Mouse (Mus musculus): Measurements from ENCODE around the gene Prelid3b.

Gene Prelid3b

DNA sequence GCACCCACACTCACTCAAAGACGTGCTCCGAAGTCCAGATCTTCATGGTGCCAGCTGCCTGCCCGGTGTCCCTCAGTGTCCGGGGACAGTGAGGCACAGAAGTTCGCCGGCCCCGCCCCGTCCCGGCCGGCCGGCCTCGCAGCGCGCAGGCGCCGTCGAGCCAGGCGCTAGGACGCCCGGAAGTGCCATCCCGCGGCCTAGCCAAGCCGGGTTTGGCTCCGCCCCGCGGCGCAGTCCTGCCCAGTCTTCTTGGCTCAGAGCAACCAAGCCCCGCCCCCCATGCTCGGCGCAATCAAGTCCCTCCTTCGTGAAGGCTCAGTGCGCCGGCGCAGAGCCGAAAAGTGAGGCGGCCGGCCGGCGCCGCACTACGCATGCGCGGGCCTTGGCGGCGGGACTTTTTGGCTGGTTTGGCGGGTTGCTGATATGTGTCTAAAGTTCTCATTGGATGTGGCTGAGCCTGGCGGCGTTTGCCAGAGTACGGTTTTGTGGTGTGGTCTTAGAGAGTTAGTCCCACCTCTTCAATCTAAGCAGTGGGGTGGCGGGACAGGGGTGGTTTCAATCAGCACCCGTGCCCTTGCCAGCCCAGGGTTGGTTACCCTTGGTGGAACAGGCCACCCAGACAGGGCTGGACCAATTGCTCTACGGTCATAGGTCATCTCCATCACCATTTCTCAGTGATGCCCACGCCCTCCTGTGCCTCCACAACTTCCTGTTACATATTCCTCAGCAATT lies at the start of gene Prelid3b:
Prelid3b (minus strand) TSS at position 264 of the 732 bp plus-strand sequence.
- peak; percentile 100 for DNase-seq (ENCODE audit: low spot score)

- no peak for DNase-seq (ENCODE audit: low spot score)
Measured at GRCm38 (mm10) chr2:174522134-174522533, 49.3 kb upstream of the Prelid3b start.

GRCm38 (mm10) chr2:174517141-174518079 lies 44.5 kb upstream of the Prelid3b start:
- no peak for DNase-seq (ENCODE audit: low spot score)

DNA sequence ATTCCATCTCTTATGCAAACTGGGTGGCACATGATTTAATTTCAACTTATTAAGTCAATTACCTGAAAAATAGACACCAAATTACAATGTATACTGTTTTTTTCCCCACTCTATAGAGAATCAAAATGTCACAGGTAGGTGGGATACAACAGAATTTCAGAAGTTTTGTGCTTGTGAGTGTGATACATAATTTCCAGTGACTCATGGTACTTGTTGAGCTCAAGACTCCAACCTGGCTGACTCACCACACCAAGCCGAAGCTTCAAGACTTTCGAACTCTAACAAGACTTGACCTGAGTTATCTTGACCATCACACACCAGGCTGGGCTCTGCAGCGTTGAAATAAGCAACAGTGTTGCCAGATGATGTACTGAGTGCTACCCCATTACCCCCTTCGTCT lies 42.0 kb upstream of the Prelid3b start:
- DNase-seq (ENCODE audit: low spot score): no peak

DNA sequence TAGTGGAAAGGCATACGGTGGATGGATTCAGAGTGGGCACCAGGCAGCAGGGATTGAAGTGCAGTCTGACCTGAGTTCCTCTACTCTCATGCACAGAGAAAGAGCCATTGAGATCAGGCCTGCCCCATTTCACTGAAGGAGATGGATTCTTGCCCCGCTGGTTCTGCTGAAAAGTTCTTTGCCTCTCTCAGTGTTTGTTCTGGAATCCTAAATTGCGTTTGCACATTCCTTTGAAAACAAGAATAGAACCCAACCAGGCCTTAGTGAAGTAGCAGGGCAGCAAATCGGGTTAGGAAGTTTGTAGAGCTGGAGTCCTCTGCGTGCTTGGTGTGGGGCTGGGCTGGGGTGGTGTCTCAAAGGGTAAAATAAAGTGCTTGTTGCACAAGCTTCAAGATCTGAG lies 40.9 kb upstream of the Prelid3b start:
- DNase-seq (ENCODE audit: low spot score): no peak

DNA sequence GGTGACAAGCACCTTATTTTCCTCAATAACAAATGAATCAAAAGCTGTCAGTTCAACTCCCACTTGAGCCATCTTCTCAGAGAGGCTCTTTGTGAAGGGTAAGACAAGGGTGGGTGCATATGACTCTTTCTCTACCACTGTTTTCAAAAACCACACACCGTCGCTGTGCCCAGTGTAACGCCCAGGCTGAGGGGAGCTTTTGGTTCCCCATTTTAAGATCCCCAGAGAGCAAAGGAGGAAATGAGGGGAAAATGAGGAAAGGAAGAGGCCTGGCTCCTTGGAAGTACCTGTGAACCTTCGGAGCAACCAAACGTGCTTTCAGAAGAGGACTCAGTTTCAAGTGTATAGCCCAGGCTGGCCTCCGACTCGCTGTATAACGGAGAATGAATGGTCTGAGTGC lies 36.9 kb upstream of the Prelid3b start:
- DNase-seq (ENCODE audit: low spot score): no peak

- DNase-seq (ENCODE audit: low spot score): no peak
Measured at GRCm38 (mm10) chr2:174507998-174508397, 35.1 kb upstream of the Prelid3b start.

DNA sequence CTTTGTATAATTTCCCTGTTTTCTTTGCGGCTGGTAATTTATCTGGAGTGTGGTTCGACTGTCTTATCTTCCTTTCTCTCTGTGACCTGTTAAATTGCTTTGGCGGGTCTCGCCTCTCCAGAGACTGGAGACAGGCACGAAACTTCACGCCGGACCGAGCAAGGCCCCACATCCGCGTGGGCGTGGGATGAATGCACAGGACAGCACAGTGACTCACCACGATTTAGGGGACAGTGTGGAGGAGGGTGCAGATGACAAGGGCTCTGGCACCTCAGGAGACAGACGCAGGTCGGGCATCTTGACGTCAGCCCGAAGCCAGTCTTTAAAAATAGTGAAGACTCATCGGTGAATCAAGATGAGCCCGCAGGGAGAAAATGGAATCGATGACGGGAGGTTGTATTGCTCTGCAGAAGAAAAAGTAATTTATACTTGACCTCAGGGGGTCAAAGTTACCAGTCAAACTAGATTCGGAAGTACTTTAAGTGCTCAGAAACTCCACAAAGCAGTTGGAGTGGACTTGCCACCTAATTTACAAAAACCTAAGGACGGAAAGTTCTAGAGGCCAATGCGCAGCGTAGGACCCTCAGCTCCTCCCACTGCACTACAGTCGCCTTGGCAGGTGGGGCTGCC lies 30.1 kb upstream of the Prelid3b start:
- DNase-seq (ENCODE audit: low spot score): peak; percentile 3

DNA sequence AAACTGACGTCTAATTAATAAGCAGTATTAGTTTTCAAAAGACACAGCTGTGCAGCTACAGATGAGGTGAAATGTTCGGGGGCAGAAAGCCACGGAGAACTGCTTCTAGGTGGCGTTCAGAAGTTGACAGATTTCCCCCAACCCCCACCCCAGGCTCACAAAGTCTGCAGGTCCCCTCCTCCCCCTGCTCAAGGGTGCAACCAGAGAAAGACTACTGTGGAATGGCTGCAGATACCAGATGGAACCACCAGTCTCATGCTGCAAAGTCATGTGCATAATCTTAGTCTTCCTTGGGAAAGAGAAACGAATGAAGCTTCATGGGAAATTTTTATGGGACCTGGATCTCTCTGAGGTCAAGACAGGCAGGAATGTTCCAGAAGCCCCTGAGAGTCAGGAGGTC lies 29.4 kb upstream of the Prelid3b start:
- DNase-seq (ENCODE audit: low spot score): no peak

DNA sequence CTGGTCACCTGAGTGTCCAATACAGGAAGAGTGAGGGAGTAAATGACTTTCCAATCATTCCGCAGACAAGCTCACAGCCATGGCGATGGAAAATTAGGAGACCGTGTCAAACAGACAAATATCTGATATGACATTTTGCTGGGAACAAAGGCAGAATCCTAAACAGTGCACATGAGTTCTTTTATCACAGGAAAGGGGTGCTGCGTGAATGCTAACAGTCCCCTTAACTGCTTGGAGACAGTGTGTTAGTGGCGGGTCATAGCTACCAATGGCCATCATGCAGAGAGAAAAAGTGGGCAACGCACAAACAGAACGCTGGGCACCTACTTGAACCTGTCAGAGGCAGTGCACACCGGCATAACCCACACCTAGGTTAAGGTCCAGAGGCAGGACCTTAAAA lies 28.6 kb upstream of the Prelid3b start:
- no peak for DNase-seq (ENCODE audit: low spot score)

- DNase-seq (ENCODE audit: low spot score): no peak
Measured at GRCm38 (mm10) chr2:174500814-174501503, 28.1 kb upstream of the Prelid3b start.

DNA sequence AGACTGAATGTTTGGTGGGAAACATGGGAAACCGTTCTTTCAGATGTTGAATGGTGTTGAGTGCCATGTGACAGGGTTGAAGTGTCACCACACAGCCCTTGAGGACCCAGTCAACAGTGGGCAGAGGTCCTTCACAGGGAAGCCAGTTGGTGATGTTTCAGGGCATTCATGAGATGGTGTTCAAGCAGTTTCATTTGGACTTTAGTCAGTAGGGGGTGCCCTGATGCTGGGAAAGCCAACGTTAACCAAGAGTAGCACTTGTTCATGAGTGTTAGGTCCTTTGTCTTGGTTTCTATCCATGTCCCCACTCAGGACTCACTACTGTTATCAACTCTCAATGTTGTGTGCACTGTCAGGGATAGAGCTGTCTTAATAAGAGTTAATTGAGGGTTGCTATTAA lies 20.0 kb upstream of the Prelid3b start:
- DNase-seq (ENCODE audit: low spot score): no peak

- DNase-seq (ENCODE audit: low spot score): no peak
Measured at GRCm38 (mm10) chr2:174487005-174487404, 14.1 kb upstream of the Prelid3b start.

- no peak for DNase-seq (ENCODE audit: low spot score)
Measured at GRCm38 (mm10) chr2:174478746-174479145, 5.9 kb upstream of the Prelid3b start.

GRCm38 (mm10) chr2:174477543-174478319 lies 4.8 kb upstream of the Prelid3b start:
- DNase-seq (ENCODE audit: low spot score): no peak

GRCm38 (mm10) chr2:174473550-174473927 lies 658 bp upstream of the Prelid3b start:
- no peak for DNase-seq (ENCODE audit: low spot score)

- no peak for DNase-seq (ENCODE audit: low spot score)
Measured at GRCm38 (mm10) chr2:174472407-174472806, 474 bp downstream of the Prelid3b start.

DNA sequence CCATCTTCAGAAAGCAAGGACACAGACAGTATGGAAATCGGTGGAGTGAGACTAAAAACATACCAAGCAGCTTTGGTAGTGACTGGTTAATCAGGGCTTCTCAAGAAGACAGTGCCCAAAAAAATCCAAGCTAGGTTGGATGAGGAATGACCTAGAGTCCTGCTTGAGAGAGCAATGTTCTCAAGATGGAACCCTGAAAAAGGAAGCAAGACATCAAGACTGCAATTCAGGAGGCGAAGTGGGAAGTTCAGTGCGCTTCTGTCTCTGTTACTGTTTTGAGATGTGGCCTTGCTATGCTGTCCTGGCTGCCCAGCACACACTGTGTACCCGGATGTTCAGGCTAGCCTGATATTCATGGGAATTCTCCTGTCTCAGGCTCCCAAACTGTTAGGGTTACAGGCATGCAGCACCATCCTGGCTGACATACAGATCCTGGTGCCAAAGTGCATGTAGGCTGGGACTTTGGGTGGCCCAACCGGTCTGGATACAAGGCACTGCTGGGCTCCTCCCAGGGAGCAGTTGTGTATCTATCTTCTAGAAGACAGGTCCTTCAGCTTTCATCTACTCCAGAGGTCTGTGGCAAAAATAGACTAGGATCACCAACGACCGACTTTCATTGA lies 2.0 kb downstream of the Prelid3b start:
- DNase-seq (ENCODE audit: low spot score): no peak

- DNase-seq (ENCODE audit: low spot score): no peak
Measured at GRCm38 (mm10) chr2:174470333-174470732, 2.5 kb downstream of the Prelid3b start.

DNA sequence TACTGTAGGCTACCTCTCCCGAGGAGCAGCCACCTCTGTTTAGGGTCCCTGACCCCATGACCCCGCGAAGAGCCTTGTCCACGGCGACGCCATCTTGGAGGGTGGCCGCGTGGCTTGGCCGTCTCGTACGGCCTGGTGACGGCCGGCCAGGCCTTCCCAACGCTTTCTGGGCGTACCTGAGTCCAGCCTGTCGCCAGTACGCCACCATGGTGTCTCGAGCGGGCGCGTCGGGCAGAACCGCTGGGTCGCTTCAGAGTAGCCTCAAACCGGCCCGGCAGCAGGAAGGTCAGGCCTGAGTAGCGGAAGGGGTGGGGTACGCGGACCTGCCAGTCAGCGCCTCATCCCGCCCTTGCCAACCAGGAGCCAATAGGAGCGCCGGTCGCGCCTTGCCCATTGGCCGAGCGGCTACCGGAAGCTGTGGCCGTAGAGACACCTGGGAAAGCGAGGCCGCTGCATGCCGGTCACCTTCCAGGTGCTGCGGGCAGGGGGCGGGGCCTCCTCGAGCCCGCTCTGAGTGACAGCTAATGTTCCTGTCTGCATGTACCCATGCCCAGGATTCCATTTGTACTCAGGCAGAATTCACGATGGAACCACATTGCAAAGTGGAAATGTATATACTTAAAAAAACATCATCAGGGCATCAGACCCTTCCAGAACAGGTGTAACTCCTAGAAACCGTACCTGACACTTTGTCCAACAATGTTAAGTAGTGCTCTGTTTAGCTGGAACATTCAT lies 8.9 kb downstream of the Prelid3b start, which contains the start of gene Atp5e:
Atp5e (minus strand) TSS at position 317 of the 735 bp plus-strand sequence.
- DNase-seq (ENCODE audit: low spot score): peak; percentile 95
